Mouse (Mus musculus) spleen, adult 18-20 months (tissue): ENCODE measurements around the gene Sik3.

Experiments
- DNase-seq, 2 experiments: peaks; one replicate each; pipeline ENCODE4 v3.0.0; 2022; ENCODE audit warnings: mixed read lengths in 2 of 2

Sik3 gene

DNA sequence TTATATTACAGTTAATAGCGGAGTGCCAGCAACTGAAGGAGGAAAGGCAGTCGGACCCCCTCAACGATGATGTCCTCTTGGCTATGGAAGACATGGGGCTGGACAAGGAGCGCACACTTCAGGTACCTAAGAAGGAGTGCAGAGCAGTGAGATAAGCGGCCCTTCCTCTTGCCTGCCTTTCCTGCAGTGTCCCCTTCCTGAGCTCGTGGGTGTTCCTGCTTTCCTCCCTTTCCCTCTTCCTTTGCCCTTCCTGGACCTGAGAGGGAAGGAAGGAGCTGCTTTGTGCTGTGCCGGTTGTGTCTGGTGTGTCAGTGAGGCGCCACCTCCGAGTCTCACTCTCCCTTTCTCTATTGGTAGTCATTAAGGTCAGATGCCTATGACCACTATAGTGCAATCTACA lies 182.2 kb downstream of the Sik3 start:
- DNase-seq, result no peak

DNA sequence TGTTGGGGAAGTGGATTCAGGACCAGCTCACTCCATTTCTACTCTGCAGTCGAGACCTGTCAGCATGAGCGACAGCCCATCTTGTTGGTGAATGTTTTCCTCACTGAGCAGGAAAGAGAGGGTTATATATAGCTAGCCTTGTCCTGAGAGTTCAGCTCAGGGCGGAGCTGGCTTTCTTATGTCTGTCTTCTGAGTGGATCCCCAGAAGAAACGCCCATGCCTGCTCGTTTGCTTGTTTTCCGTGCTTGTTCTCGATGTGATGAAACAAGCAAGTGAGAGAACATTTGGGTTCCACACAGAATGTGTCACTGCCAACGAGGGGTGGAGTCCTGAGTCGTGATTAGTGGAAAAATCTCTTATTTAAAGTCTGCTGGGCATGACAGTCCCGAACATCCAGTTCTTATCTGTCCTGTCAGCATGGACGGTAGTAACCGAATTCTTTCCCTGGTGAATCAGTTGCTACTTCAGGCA lies 184.1 kb downstream of the Sik3 start:
- DNase-seq, result no peak

DNA sequence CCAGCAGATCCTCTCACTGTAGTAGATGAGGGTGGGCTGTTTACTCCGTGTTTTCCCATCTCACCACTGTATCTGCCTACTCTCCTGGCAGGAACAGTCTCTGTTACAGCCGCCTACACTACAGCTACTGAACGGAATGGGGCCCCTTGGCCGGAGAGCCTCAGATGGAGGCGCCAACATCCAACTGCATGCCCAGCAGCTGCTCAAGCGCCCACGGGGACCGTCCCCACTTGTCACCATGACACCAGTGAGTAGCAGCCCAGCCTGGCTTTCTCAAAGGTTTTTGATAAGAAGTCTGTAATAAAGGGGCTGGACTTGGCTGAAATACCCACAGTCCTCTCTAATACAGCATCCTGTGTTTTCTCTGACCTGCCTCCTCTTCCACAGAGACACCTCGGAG lies 185.8 kb downstream of the Sik3 start:
- no peak for DNase-seq

DNA sequence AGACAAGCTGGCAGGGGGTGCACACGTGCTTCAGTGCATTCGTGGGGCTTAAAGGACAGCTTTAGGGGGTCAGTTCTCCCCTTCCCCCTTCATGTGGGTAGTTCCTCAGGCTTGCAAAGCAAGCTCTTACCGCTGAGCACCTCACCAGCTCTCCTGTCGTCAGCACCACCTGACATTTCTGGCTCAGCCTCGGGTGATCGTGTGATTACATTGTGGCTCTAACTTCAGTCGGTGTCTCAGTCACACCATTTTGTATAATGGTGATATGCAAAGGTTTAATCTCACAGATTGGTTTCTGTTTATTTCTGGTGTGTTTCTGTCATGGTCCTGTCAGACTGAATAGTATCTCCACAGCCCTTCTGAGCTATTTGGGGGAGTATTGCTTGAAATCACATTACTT lies 186.3 kb downstream of the Sik3 start:
- DNase-seq, result no peak

DNA sequence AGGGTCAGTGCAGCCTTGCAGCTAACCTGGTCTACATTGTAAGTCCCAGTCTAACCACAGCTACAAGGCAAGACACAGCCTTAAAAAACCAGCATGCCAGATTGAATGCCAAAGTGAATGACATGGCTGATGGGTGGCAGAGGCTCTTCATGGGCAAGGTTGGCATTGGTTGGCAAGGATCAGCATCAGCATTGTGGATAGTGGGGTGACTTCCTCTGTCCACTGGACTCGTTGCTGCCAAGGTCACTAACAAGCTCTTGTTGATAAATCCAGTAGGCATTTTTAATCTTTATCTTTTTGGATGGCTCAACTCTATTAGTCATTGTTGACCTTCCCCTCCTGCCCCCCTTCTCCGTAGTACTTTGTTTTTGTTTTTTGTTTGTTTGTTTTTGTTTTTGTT lies 187.0 kb downstream of the Sik3 start:
- no peak for DNase-seq

DNA sequence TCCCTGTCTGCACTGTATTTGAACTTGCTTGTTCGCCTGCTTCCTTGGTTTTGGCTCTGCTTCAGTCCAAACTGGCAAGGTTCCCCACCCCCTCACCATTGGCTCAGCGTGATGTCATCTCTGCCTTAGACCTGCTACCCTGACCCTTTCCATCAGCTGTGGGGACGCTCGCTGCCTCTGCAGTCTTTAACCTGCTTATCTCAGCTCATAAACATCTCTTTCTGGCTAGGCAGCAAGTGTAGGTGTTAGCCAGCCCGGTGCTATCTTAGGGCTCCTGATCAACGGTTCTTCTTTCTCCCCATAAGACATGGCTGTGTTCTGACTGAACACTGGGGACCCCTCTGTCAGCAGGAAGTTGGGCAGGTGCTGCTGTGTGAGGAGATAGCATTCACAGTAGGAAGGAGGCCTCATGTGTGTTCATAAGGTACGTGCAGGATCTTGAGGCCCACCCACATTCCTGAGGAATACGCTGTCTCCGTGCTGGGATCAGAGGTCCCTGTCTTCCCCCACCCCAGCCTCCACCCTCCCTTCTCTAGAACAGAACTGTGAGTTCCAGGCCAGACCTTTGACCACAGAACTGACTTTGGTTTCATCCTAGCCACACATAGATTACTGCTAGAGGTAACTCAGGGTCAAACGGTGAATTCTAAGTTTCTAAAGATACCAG lies 194.3 kb downstream of the Sik3 start:
- no peak for DNase-seq

DNA sequence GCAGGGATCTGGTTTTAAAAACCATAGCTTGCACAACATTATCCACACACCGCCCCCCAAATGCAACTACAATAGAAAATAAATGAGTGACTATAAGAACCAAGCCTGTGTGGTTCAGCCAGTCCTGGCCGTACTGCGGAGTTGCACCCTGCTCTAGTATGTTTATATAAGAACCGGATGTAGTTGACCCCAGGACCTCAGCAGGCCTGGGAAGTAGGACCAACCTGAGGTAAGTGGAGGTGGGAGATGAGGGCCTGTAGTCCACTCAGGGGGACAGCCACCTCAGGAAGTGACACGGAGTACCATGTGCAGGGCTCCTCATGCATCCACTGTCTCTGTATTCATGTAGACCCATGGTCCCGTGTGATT lies 194.9 kb downstream of the Sik3 start:
- no peak for DNase-seq

DNA sequence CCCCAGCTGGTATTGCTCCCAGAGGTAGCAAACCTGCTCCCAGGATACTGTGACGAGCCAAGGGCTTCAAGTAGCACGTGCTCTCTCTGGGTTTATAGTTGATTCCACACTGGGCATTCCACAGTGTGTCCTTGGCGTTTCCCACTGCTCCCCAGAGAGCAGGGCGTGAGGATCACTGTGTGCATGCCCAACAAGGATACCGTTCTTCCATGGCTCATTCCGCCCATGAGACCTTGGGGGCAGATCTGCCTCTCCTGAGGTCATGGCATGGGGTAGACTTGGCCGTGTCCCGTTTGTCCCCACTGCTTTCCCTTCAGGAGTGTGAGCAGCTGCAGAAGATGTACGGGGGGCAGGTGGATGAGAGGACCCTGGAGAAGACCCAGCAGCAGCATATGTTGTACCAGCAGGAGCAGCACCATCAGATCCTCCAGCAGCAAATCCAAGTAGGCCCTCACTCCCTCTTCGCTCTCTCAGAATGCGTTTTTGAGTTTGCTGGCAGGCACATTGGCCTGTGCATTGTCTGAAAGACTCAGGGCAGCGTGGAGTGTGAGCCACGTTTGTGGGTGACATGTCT lies 195.9 kb downstream of the Sik3 start:
- no peak for DNase-seq

DNA sequence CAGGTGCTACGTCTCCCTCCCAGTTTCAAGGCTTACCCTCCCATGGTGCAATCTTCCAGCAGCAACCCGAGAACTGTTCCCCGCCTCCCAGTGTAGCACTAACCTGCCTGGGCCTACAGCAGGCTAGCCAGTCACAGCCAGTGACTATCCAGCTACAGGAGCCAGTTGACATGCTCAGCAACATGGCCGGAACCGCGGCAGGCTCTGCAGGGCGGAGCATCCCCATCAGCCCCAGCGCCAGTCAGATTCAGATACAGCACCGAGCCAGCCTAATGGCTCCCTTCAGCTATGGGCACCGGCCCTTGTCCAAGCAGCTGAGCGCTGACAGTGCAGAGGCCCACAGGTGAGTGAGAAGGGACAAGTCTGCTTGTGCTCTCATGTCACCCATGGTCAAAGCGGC lies 197.9 kb downstream of the Sik3 start:
- no peak for DNase-seq

DNA sequence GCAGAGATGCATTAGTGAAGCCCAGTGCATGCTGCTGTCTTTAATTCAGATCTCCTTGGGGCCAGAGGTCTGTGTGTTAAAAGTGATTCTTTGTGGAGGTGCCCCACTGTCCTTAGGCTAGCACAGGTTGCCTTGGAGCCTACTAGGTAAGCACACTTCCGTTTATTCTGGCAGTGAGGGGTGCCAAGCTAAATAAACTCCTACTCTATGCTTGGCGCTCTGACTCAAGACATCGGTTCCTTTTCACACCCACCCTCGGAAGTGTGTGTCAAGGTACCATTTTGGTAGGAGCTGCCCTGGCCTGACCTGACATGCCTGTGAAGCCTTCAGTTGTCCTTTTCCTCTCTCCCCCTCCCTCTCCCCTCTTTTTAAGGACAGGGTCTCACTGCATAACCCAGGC lies 201.7 kb downstream of the Sik3 start:
- no peak for DNase-seq

DNA sequence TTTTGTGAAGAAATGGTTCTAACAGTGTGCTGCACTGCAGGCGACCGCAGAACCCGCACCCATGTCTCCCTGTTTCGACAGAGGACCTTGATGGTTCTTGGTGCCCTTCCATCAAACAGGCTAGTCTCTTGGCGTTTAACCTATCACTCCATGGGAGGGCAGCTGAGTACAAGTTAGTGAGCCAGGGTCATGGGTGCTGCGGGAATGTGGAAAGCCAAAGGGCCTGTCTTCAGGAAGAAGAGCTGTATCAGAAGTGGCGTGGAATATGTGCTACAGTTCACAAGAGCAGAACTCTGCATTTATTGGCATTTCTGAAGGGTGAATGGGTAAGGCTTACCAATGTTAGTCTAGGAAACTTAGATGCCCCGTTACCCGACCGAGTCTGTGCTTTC lies 202.3 kb downstream of the Sik3 start:
- no peak for DNase-seq

DNA sequence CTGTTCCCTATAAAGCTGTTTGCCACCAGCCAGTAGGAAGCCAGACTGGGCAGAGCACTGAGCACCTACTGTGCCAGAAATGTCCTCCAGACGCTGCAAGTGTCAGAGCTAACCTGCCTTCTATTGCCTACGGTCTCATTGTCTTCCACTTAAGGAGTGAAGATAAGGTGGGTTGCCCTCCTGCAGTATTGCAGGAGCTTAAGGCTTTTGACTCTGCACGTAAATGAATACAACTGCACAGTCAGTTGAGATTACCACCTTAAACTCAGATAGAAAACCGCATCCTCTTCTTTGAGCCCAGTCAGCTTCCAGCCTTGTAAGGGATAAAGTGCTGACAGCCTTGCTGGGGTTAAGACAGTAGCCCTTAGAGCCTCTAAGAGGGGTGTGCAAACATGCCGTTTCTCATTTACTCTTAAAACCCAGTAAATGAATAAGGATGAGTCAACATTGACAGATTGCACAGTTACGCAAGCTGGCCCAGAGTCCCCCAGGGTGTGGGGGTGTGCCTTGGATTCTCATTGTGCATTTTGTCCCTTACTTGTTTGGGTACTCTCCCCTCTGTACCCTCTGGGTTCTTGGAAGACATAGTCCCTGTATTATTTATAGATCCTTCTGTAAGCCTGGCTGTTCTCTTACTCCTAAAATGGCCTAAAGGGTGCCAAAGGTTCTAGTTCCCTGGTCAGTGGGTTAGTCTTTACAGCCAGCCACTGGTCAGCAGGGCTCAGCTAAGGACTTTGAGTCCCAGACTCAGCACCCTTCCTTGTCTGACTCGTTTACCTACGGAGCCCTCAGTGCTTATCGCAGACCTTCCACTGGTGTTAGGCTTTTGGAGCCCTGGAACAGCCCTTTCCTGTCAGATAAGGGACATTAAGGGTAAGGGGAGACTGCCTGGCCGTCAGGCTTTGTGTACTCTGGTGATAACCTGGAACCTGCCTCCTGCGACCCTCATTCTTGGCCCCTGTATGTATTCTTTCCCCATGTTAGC lies 203.0 kb downstream of the Sik3 start:
- DNase-seq, result no peak

DNA sequence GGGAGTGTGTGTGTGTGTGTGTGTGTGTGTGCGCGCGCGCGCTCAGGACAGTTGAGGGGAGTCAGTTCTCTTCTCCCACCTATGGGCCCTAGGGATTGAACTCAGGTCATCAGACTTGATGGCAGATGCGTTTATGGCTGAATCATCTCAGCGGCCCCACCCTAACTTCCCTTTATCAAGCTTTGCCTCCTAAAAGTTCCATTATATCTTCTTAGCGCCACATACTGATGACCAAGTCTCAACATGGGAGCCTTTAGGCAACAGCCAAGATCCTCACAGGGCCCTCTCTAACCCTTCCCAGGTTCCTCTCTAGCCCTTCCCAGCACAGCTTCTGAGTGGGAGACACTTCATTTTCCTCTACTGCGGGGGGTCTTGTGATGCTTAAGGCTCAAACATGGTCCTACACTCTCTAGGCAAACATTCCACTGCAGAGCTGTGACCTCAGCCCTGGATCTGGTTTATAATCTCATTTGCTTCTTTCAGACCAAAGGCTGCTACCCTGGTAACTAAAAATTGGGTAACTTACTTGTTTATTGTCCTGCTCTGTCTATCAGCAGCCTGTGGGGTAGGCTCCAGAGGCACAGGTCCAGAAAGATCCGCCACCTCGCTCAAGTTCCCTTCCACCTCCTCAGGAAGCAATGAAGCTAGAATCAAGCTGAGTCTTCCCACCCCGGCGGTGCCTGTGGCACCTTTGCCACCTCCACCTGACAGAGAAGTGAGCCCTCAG lies 204.3 kb downstream of the Sik3 start:
- DNase-seq, result no peak

DNA sequence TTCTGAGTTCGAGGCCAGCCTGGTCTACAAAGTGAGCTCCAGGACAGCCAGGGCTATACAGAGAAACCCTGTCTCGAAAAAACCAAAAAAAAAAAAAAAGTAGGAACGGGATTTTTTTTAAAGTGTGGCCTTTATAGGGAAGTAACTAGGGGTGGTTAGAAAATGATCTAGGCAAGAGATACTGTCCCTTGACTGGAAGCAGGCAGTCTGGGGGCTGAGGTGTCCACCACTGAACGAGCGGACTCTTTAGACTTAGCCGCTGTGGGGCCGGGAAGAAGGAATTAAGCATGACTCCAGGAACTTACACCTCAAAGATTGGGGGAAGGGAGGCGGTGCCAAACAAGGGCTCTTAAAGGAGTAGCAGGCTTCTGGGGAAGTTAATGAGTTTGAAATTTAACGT lies 205.6 kb downstream of the Sik3 start:
- no peak for DNase-seq

DNA sequence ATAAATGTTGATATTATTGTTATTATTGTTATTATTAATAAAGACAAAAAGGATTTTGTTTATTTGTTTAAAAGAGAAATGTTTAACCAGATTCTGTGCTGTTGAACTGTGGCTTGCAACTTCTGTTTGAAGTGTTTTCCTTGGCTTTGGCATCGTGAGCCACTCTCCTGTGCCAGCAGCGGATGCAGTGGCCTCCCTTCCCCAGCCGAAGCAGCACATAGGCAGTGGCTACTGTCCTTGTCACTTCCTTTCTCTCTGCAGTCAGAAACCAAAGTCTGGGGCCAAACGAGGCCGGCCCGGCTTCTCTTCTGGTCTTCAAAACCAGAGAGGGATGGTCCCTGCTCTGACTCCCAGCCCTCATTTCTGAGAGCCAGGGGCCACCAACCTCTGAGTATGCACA lies 210.5 kb downstream of the Sik3 start:
- DNase-seq, result no peak

DNA sequence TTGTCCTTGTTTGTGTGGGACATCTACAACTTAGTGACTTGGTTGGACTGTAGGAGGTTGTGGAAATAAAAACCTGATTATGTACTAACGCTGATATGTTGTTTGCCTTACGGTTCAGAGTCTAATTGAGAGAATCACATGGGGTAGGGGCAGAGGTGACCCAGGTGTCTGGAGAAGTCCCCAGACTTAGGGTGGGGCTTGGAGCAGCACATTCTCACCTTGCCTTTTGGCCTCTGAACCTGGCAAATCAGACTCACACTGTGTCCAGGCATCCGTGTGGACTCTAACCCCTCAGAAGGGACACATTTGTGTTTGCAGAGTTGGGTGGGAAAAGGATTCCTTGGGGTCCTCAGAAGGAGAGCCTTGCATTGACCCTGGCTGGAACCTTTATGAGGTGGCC lies 211.5 kb downstream of the Sik3 start:
- DNase-seq, result no peak

DNA sequence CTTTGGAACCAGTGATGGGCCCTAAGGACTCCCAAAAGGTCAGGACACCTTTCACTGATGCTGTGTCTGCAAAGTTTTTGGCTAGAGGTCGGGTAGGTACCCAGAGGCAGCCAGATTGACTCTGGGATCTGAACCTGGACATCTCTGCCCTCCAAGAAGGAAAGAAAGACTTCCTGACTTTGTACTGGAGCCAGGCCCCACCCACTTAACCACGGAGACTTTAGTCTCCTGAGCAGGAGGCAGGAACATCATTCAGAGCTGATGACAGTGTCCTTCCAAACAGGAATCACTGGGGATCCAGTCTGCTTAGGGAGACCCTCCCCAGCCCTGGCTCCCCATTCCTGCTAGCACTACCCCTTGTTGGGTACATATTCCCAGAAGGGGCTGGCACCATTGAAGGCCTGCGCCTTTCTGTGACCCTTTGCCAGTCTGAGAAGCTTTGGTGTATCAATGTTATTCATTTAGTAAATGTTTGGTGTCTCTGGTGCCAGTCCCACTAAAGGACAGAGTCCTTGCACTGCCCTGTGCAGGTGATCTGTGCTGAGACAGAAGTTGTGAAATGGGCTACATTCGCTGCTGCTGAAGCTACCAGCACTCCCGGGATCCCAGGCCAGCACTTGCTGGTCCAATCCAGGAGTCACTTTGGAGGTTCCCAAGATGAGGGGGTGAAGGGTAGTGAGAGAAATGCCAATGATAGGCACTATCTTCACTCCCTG lies 212.5 kb downstream of the Sik3 start:
- DNase-seq, result no peak

DNA sequence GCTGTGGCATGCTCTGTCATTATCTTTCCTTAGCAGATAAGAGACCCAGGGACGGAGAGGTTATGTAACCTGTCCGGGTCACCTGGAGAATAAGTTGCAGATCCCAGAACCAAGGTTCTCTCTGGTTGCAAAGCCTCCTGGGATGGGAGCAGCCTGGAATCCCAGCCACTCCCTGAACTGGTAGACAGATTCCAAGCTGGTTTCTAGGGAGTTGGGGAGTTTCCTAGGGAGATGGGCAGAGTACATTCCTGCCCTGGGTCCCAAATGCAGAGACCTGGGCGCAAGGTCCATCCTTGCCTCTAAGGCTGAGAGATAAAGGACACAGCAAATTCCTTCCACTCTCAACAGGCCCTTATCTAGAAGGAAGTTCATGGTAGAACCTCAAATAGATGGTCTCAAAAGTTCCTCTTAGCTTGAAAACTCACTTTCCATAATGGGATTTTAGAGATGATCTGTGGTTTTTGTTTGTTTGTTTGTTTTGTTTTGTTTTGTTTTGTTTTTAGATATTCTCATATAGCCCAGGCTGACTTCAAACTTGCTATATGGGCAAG lies 214.5 kb downstream of the Sik3 start:
- DNase-seq, result no peak

DNA sequence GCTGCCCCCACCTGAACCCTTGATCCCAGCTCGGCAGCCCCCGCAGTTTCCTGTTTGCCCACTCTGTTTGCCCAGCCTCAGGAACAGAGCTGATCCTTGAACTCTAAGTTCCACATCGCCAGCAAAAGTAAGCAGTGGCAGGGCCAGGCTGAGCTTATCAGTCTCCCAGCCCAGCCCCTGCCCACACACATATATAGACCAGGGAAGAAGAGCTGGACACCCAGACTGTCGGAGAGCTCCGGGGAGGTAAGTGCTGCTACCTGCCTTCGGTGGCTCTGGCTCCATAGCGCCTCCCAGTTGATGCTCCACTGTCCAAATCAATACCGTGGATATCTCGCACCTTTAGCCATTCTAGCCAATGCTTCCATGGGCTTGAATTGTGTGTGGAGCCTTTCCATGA lies 215.9 kb downstream of the Sik3 start, which contains the start of gene Apoa1:
Apoa1 (plus strand) TSS at position 90 of the 400 bp plus-strand sequence.
- DNase-seq, result no peak

DNA sequence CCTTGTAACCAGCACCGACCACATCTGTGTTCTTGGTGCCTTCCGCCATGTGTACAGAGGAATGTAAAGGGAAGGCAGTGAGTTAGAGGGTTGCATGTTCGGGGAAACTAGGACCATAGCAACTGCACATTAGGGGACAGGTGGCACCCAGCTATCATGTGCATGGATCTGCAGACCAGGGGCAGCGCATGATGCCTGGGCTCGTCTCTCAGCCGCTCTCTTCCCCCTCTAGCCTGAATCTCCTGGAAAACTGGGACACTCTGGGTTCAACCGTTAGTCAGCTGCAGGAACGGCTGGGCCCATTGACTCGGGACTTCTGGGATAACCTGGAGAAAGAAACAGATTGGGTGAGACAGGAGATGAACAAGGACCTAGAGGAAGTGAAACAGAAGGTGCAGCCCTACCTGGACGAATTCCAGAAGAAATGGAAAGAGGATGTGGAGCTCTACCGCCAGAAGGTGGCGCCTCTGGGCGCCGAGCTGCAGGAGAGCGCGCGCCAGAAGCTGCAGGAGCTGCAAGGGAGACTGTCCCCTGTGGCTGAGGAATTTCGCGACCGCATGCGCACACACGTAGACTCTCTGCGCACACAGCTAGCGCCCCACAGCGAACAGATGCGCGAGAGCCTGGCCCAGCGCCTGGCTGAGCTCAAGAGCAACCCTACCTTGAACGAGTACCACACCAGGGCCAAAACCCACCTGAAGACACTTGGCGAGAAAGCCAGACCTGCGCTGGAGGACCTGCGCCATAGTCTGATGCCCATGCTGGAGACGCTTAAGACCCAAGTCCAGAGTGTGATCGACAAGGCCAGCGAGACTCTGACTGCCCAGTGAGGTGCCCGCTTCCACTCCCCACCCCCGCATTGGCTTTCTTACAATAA lies 217.2 kb downstream of the Sik3 start:
- DNase-seq, result peak; percentile 16 to 41

DNA sequence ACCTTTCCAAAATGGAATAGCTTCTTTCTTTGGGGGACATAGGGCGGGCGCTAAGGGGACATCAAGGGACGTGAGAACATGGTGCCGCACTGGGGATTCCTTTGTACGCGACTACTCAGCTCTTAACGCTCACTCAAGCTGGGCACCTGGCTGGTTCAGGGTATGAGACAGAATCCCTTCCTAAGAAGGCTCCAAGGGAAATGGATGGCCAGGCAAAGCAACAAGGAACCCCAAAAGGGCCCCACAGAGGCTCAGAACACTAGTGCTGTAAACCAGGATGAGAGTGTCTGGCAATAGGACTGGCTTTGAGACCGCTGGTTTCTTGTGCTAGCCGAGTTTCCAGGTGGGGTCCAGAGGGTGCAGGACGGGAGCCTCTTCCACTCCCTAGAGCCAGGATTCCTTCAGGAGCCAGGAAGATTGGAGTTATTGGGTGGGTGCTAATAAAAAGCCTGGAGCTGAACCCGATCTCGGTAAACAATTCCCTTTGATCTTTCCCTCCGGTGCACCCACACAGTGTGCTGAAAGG lies 217.9 kb downstream of the Sik3 start:
- no peak for DNase-seq
